Mouse (Mus musculus) heart, embryonic 10.5 days (tissue): ENCODE data around the gene Usp18. TPM values are rescaled to one million over a fixed set of nuclear protein-coding genes. Genes with fewer than 3 reads are reported as not detected.
A peak's percentile ranks its signal among the peaks of the same experiment; 100 is the strongest.

Source experiments
- DNase-seq: peaks from one replicate; pipeline ENCODE4 v3.0.0-alpha.2; 2017; ENCODE audit warnings: low spot score
- H3K27ac ChIP-seq: fragments of 300-500 bp; sonication (generic); 2 replicates; pipeline ENCODE4 v1.5.1; 2016; ENCODE audit warnings: mild to moderate bottlenecking
- H3K27me3 ChIP-seq: fragments of 300-500 bp; sonication (generic); 2 replicates; pipeline ENCODE4 v1.6.1; 2016; ENCODE audit warnings: mild to moderate bottlenecking; ENCODE audit not compliant: poor library complexity, insufficient read depth, severe bottlenecking
- H3K36me3 ChIP-seq: fragments of 300-500 bp; sonication (generic); 2 replicates; pipeline ENCODE4 v1.6.1; 2016; ENCODE audit warnings: mild to moderate bottlenecking, moderate library complexity
- H3K4me1 ChIP-seq: fragments of 300-500 bp; sonication (generic); 2 replicates; pipeline ENCODE4 v1.6.1; 2016; ENCODE audit warnings: mild to moderate bottlenecking
- H3K4me3 ChIP-seq: fragments of 300-500 bp; sonication (generic); 2 replicates; pipeline ENCODE4 v1.5.1; 2016; ENCODE audit warnings: mild to moderate bottlenecking, moderate library complexity
- H3K9me3 ChIP-seq: fragments of 300-500 bp; sonication (generic); 2 replicates; pipeline ENCODE4 v1.6.1; 2016; ENCODE audit warnings: mild to moderate bottlenecking, moderate library complexity
- WGBS: fragments of 180-500 bp; shearing (Covaris S2); methylation state at CpG from one replicate; pipeline ENCODE4 v1.1.7; 2016; 5-methylcytosine and 5-hydroxymethylcytosine counted together
- polyA plus RNA-seq: library from polyadenylated mRNA; unstranded; fragments of >200 nt; fragmentation: Nextera tagmentation; extraction: Ambion mirVana; gene quantifications from 2 replicates; pipeline ENCODE4 v1.2.1, GENCODE M21; 2016

Usp18 gene
- 0.62 and 1.5 TPM in 2 replicates for polyA plus RNA-seq

GRCm38 (mm10) chr6:121245127-121246036, at the start of gene Usp18:
Gene Usp18 (plus strand): TSS chr6:121245906.
- Histone ChIP-seq H3K4me3 (peak within 1 kb of the TSS; percentile 66), H3K4me1 (peaks cover 3% of the 10 kb centered on the region; the same call in 1 of the 2 replicates), H3K27ac (peak within 1 kb of the TSS; percentile 56; the same call in 1 of the 2 replicates), H3K27me3 (peaks cover 36% of the 10 kb centered on the region), H3K9me3 (no peaks in the 10 kb centered on the region), H3K36me3 (no peaks in the 10 kb centered on the region)
- DNase-seq: peak; percentile 89
- WGBS: 7% methylated on average over 35 of the region's 35 CpGs

GRCm38 (mm10) chr6:121197807-121198365, 47.8 kb upstream of the Usp18 start:
- Histone ChIP-seq H3K27ac (no peak overlapping the region), H3K36me3 (peaks cover 4% of the 10 kb centered on the region; the same call in 1 of the 2 replicates), H3K9me3 (no peaks in the 10 kb centered on the region), H3K4me1 (peaks cover 18% of the 10 kb centered on the region), H3K4me3 (no peak overlapping the region), H3K27me3 (peaks cover 7% of the 10 kb centered on the region; the same call in 1 of the 2 replicates)
- no peak for DNase-seq
- 52% methylated on average over 9 of the region's 9 CpGs for WGBS

GRCm38 (mm10) chr6:121200458-121200857, 45.2 kb upstream of the Usp18 start:
- Histone ChIP-seq H3K27ac (no peak overlapping the region), H3K9me3 (no peaks in the 10 kb centered on the region), H3K4me3 (no peak overlapping the region), H3K4me1 (no peaks in the 10 kb centered on the region), H3K36me3 (no peaks in the 10 kb centered on the region), H3K27me3 (0 out of 2 replicates have a peak, but pooled peaks cover 4% of the 10 kb centered on the region)
- DNase-seq: no peak
- 83% methylated on average over 4 of the region's 4 CpGs for WGBS

- no peak overlapping the region for H3K27ac ChIP-seq
- no peaks in the 10 kb centered on the region for H3K4me1 ChIP-seq
- 0 out of 2 replicates have a peak, but pooled peaks cover 4% of the 10 kb centered on the region for H3K27me3 ChIP-seq
- H3K9me3 ChIP-seq: no peaks in the 10 kb centered on the region
- WGBS: 78% methylated on average over 5 of the region's 5 CpGs
- no peak for DNase-seq
- H3K4me3 ChIP-seq: no peak overlapping the region
- no peaks in the 10 kb centered on the region for H3K36me3 ChIP-seq
Measured at GRCm38 (mm10) chr6:121202026-121202425, 43.7 kb upstream of the Usp18 start.

- DNase-seq: peak; percentile 59
- 75% methylated on average over 5 of the region's 5 CpGs for WGBS
- no peak overlapping the region for H3K27ac ChIP-seq
- H3K4me3 ChIP-seq: no peak overlapping the region
- H3K27me3 ChIP-seq: peaks cover 28% of the 10 kb centered on the region
- H3K36me3 ChIP-seq: no peaks in the 10 kb centered on the region
- no peaks in the 10 kb centered on the region for H3K9me3 ChIP-seq
- peaks cover 14% of the 10 kb centered on the region for H3K4me1 ChIP-seq
Measured at GRCm38 (mm10) chr6:121206481-121206880, 39.2 kb upstream of the Usp18 start.

- Histone ChIP-seq H3K9me3 (no peaks in the 10 kb centered on the region), H3K27ac (no peak overlapping the region), H3K27me3 (peaks cover 42% of the 10 kb centered on the region), H3K36me3 (no peaks in the 10 kb centered on the region), H3K4me3 (no peak overlapping the region), H3K4me1 (peaks cover 19% of the 10 kb centered on the region)
- WGBS: 74% methylated on average over 2 of the region's 2 CpGs
- DNase-seq: no peak
Measured at GRCm38 (mm10) chr6:121209584-121209983, 36.1 kb upstream of the Usp18 start.

- WGBS: 6% methylated on average over 30 of the region's 30 CpGs
- no peak for DNase-seq
- Histone ChIP-seq H3K27me3 (peaks cover 42% of the 10 kb centered on the region), H3K9me3 (no peaks in the 10 kb centered on the region), H3K36me3 (no peaks in the 10 kb centered on the region), H3K4me3 (peak within 1 kb of the TSS; percentile 58), H3K4me1 (peaks cover 26% of the 10 kb centered on the region), H3K27ac (no peak within 1 kb of the TSS)
Measured at GRCm38 (mm10) chr6:121210149-121210925, 35.4 kb upstream of the Usp18 start, which contains the start of gene Tuba8. Gene Tuba8 (plus strand): TSS chr6:121210696.

- H3K27me3 ChIP-seq: peaks cover 42% of the 10 kb centered on the region
- peaks cover 26% of the 10 kb centered on the region for H3K4me1 ChIP-seq
- H3K9me3 ChIP-seq: no peaks in the 10 kb centered on the region
- 3% methylated on average over 12 of the region's 12 CpGs for WGBS
- no peaks in the 10 kb centered on the region for H3K36me3 ChIP-seq
- H3K4me3 ChIP-seq: peak overlapping the region; percentile 58
- DNase-seq: no peak
- H3K27ac ChIP-seq: no peak overlapping the region
Measured at GRCm38 (mm10) chr6:121210926-121211289, 34.8 kb upstream of the Usp18 start.

- H3K27me3 ChIP-seq: peaks cover 42% of the 10 kb centered on the region
- no peak for DNase-seq
- WGBS: 10% methylated on average over 5 of the region's 5 CpGs
- H3K4me3 ChIP-seq: peak overlapping the region; percentile 58
- H3K36me3 ChIP-seq: no peaks in the 10 kb centered on the region
- H3K9me3 ChIP-seq: no peaks in the 10 kb centered on the region
- H3K27ac ChIP-seq: no peak overlapping the region
- H3K4me1 ChIP-seq: peaks cover 26% of the 10 kb centered on the region
Measured at GRCm38 (mm10) chr6:121211743-121212142, 34.0 kb upstream of the Usp18 start.

- H3K36me3 ChIP-seq: no peaks in the 10 kb centered on the region
- DNase-seq: no peak
- peaks cover 42% of the 10 kb centered on the region for H3K27me3 ChIP-seq
- H3K4me1 ChIP-seq: peaks cover 26% of the 10 kb centered on the region
- no peak overlapping the region for H3K4me3 ChIP-seq
- H3K9me3 ChIP-seq: no peaks in the 10 kb centered on the region
- no peak overlapping the region for H3K27ac ChIP-seq
- 64% methylated on average over 4 of the region's 4 CpGs for WGBS
Measured at GRCm38 (mm10) chr6:121212988-121213387, 32.7 kb upstream of the Usp18 start.

- Histone ChIP-seq H3K9me3 (no peaks in the 10 kb centered on the region), H3K4me1 (peaks cover 29% of the 10 kb centered on the region), H3K27me3 (peaks cover 40% of the 10 kb centered on the region), H3K36me3 (no peaks in the 10 kb centered on the region), H3K4me3 (no peak overlapping the region), H3K27ac (no peak overlapping the region)
- WGBS: 76% methylated on average over 5 of the region's 5 CpGs
- no peak for DNase-seq
Measured at GRCm38 (mm10) chr6:121214221-121214620, 31.5 kb upstream of the Usp18 start.

- Histone ChIP-seq H3K9me3 (no peaks in the 10 kb centered on the region), H3K4me1 (peaks cover 33% of the 10 kb centered on the region), H3K27ac (no peak overlapping the region), H3K36me3 (no peaks in the 10 kb centered on the region), H3K4me3 (no peak overlapping the region), H3K27me3 (peaks cover 34% of the 10 kb centered on the region)
- WGBS: 75% methylated on average over 8 of the region's 8 CpGs
- no peak for DNase-seq
Measured at GRCm38 (mm10) chr6:121214667-121215330, 30.9 kb upstream of the Usp18 start.
